Mouse (Mus musculus): ENCODE results near the gene Dusp10.

GRCm38 (mm10) chr1:184014091-184014490 lies 989 bp downstream of the Dusp10 start:
- TF ChIP-seq CTCF (IDR thresholded peaks at IDR 0.05; ENCODE audit: low read depth) (no peak), EP300 (IDR thresholded peaks at IDR 0.05; ENCODE audit: low read depth) (no peak)

Measured in heart, postnatal 0 days (tissue).